Mouse (Mus musculus) neutrophil, adult 65 days (primary cell): ENCODE data around the gene Rbm41. TPM values are rescaled to one million over a fixed set of nuclear protein-coding genes. Genes with fewer than 3 reads are reported as not detected.

Experiments
- total RNA-seq: library from RNA; stranded (reverse); gene quantifications from 2 replicates; pipeline ENCODE4 v1.2.4, GENCODE M21; 2023

Rbm41 gene
- total RNA-seq = 10.9 and 12.3 TPM in 2 replicates

DNA sequence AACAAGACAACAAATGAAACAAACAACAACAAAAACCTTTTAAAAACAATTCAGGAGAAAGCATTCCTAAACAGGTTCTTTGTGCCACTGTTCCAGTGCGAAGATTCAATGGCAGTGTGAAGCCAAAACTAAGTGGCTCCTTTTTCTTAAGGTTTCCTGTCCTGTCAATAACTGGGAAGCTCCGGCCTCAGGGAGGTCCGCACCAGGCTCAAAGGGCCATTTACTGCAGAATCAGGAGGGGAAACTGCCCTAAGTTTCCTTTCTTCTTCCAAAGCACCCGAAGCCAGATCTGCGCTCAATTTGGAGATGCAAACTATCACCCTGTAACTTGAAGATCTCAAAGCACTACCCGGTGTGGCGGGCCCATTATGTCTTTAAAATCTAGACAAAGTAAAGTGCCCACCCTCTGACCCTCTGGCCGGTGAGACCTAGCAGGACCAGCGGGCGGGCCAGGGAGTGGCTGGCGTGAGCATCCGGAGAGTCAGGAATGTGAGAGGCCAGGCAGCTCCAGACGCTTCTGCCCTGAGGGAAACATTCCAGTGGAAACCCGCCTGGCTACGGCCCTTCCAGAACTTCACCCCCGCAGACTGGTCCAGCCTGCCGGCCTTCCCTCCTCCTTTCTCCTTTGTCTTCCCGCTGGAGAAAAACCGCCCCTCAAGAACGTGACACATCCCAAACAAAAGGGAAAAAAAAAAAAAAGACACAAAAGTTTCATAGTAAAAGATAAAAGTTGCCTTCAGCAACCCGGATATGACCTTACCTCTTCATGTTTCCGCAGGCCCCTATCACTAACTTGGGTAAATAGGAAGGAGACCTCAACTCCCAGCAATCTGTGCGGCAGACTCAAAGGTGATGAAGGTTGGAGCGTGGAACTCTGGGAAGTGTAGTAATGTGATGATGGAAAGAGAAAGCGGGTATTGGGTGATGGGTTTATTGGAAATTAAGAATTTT, at the start of gene Rbm41:
TSS of gene Rbm41 (minus strand) at position 856 of the 951 bp plus-strand sequence.

DNA sequence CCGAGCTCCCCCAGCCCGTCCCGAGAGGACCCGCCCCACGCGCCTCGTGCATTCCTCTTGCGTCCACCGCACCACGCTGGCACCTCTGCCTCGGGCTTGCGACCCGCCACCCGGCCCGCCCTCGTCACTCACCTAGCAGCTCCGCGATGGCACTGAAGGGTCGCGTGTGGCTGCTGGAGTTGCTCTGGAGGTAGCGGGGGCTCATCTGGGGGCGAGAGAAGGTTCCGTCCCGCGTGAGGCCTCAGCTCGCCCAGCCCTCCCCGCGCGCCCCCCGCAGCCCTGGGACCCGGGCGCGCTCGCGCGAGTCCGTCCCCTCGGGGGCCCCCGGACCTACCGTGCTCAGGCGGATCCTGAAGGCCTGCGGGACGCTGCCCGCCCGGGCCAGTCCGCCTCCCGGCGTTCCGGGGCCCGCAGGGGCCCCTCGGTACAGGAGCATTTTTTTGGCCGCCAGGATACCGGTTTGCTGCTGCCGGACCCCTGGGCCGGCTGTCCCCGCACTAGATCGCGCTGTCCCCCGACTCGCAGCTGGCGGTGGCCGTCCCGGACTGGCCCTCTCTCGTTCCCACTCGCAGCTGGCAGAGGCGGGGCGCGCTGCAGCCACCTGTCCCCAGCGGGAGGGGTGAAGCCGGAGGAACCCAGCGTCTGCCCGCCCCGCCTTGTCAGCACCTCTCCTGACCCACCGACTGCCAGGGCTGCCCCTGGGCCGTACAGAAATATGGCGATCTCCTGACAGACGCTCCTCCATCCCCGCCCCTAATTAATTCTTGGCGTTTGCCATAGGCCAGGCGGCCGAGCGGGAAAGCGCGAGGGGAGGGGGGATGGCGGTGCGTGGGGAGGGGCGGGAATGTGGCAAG, 127.2 kb downstream of the Rbm41 start, which contains the start of gene Morc4:
TSS of gene Morc4 (minus strand) at position 740 of the 854 bp plus-strand sequence.

Other genes starting within 250 kb of the Rbm41 start
- not detected in 2 replicates for gene Ripply1, start 216.2 kb downstream of the Rbm41 start, total RNA-seq
- gene Cldn2, start 197.8 kb downstream of the Rbm41 start, total RNA-seq = not detected in 2 replicates
- gene Morc4, start 126.9 kb downstream of the Rbm41 start, total RNA-seq = 0.28 TPM in 1 of 2 replicates, not detected in the other
- not detected in 2 replicates for gene Nup62cl, start 64.1 kb upstream of the Rbm41 start, total RNA-seq
- gene Pih1h3b, start 64.3 kb upstream of the Rbm41 start, total RNA-seq = not detected in 2 replicates